Mouse (Mus musculus): ENCODE results near the gene Rapgef5.

Gene Rapgef5

DNA sequence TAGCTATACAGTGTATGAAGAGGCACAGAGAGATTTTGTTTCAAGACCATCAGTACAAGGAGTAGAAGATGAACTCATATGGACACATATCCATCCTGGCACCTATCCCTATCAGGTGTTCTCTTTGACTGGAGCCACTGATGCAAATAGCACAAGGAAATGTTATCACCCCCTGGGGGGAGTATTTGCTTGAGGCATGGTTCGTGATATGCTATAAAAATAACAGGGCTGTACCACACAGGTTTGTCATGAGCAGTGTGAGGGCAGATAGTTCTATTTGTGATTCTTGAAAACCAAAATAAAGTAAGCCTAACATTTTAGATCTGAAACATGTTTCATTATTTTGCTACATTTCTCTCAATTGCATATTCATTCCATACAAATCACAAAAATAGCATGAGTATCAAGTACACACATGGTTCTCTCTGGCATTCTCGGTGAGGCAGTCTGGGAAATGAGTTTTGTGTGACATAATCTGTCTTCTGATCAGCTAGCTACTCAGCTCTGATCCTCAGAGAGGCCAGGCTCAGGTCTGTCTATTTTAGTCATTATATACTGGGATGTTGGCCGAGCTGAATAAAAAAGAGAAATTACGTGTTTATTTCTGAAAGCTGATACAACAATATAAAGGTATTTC is 12.3 kb downstream of the Rapgef5 start:
- peak; percentile 59 for DNase-seq (ENCODE audit: low read depth, low spot score)

GRCm38 (mm10) chr12:117531106-117531505 is 14.8 kb downstream of the Rapgef5 start:
- DNase-seq (ENCODE audit: low read depth, low spot score) = peak; percentile 58

DNA sequence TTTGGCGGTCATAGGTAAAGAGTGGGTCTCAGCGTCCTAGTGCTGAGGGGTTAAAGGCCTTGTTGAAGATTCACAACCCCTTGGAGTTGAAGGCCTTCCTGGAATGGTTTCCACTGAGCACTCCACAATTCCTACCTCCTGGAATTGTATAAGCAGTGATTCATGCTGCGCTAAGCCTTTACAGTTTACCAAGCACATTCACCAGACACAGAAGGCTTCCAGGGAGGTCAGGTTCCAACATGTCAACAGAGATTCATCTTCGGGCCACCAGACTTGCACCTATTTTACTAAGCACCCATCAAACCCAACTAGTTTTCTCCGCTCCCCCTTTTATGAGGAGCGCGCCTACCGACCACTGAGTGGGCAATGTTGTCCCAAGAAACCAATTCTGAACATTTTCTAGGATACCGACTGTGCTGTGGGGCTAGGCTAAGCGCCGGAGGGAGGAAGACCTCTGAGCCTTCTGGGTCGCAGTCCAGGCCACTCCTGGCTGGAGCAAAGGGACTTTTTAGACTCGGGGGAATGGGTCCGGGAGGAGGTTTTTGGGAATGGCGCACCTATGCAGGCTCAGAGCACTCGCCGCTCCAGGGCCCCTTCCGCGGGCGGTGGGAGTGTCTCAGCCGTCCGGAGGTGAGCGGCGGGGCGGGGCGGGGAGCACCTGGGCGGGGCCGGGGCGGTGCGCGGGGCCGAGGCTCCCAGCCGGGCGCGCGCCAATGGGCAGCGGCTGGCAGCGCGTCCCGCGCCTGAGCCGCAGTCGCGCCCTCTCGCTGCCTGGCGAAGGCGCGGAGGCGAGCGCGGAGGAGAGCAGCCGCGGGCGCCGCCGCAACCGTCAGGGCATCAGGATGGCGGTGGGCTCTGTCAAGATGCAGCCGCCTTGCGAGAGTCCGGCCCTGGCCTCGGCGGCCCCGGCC is 17.2 kb downstream of the Rapgef5 start:
- no peak for DNase-seq (ENCODE audit: low read depth, low spot score)

DNA sequence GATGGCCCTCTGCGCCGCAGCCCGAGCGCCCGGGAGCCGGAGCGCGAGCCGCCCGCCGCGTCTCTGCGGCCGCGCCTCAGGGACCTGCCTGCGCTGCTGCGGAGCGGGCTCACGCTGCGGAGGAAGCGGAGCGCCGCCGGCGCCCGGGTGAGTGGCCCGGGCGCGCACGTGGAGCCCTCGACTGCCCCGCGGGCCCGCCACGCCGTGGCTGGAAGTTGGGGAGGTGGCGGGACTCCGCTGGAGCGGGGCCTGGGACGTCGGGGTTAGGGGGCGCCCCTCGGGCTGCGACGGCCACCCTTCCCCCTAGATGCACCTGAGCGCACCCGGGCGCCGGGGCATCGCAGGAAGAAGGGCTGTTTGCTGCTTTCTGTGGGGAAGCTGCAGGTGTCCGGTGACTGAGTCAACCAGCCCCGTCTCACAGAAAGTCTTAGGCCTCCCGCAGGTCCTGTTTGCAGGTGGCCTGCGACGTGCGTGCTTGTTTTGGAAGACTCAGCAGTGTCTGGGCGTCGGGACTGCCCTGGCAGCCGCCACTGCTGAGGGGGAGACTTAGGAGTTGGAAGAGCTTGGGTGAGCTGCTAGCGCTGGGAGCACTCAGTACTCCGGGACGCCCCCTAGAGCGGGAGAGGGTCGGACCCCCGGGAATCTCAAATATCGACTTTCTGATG is 17.9 kb downstream of the Rapgef5 start:
- DNase-seq (ENCODE audit: low read depth, low spot score) = no peak

DNA sequence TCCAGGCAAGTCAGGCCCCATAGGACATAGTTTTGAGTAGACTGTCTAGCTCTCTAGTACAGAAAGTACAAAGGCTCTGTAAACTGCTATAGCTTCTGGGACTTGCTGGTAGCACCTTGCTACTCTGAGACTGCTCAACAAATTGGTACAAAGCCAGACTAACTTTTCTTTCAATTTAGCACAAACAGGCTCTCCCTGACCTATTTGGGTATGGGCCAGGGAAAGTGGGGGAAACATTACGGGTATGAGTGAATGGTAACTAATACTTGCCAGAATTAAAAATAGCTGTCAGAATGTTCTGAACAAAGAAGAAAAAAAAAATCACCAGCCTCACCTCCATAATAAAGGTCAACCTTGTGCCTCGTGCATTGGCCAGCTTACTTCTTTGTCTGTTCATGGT is 24.1 kb downstream of the Rapgef5 start:
- DNase-seq (ENCODE audit: low read depth, low spot score) = no peak

DNA sequence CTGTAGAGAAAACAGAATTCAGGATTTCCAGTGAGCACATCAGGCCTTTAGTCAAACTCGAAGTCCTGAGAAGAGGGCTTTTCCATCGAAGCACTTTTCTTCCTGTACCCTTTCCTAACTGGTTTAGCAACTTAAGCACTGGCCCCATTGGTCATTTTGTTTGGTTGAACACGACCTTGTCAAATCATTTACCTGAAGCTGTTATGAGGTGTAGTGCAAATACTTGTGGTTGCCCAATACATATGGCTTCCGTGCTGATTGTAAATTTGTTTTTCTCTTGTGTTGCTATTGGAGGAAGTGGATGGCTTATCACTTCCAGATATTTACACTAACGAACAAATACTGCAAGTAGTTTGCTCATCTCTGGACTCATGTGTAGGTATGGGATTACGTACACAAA is 29.0 kb downstream of the Rapgef5 start:
- DNase-seq (ENCODE audit: low read depth, low spot score) = no peak

- DNase-seq (ENCODE audit: low read depth, low spot score) = peak; percentile 43
These were observed 37.1 kb downstream of the Rapgef5 start for GRCm38 (mm10) chr12:117553353-117553752.

- DNase-seq (ENCODE audit: low read depth, low spot score) = no peak
These were observed 38.4 kb downstream of the Rapgef5 start for GRCm38 (mm10) chr12:117554612-117555063.

DNA sequence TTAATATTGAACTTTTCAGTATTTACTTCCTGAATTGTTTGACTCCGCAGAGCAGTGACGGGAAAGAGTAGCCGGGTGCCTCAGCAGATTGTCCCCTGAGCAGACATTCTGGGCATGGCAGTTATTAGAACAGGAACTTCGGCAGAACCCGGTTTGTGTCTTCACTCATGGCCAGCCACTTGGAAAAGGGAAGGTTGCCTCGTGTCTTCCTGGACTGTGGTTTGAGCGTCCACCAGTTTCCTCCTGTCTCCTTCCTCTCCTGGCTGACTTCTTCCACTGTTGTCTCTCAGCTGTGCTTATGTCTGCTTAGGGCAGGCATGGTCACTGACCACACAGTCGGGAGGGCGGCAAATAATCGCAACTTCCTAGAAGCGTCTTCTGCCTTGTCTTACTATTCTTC is 44.2 kb downstream of the Rapgef5 start:
- DNase-seq (ENCODE audit: low read depth, low spot score) = peak; percentile 47

- peak; percentile 38 for DNase-seq (ENCODE audit: low read depth, low spot score)
These were observed 45.3 kb downstream of the Rapgef5 start for GRCm38 (mm10) chr12:117561411-117562059.

DNA sequence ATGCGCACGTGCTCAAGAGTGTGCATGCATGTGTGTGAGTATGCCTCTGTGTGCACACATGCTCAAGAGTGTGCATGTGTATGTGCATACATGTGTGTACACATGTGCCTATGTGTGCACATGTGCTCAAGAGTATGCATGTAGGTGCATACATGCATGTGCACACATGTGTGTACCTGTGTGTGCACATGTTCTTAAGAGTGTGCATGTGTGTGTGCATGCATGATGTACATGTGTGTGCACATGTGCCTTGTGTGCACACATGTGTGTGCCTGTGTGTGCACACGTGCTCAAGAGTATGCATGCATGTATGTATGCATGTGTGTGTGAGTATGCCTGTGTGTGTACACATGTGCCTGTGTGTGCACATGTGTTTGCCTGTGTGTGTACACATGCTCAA is 45.8 kb downstream of the Rapgef5 start:
- no peak for DNase-seq (ENCODE audit: low read depth, low spot score)

- DNase-seq (ENCODE audit: low read depth, low spot score) = no peak
These were observed 47.6 kb downstream of the Rapgef5 start for GRCm38 (mm10) chr12:117563859-117564258.

DNA sequence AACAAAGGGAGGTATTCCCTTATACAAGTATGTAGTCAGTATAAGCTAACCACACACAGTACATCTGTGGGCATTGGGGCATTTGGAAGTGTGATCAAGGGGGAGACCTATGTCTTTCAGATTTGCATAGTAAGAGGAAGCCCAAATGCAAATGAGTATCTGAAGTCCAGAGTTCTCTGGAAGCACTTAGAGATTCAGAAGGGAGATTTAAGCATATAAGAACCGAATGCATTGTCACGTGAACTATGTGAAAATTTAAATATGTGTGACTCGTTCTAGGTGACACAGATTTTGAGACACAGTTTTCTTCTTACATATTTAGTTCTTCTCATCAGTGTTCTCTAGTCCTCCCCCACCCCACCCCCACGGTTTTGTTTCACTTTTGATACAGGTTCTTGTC is 50.0 kb downstream of the Rapgef5 start:
- DNase-seq (ENCODE audit: low read depth, low spot score) = no peak

DNA sequence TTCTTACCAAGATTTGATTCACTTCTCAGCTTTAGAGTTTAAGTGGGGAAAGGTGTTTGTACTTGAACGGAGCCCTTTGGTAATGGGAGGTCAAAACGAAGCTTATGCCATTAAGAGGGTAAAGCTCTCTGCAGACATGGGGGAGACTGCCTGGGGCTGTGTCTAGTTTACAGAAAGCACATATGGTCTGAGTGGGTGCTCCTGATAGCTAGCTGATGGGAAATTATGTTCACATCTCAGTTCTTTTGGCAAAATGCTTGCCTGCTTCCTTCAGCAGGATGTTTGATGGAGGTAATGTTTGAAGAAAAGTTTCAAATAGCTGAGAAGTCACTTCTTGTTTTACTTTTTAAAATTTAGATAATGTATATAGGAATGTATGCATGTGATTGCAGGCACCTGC is 53.4 kb downstream of the Rapgef5 start:
- DNase-seq (ENCODE audit: low read depth, low spot score) = no peak

DNA sequence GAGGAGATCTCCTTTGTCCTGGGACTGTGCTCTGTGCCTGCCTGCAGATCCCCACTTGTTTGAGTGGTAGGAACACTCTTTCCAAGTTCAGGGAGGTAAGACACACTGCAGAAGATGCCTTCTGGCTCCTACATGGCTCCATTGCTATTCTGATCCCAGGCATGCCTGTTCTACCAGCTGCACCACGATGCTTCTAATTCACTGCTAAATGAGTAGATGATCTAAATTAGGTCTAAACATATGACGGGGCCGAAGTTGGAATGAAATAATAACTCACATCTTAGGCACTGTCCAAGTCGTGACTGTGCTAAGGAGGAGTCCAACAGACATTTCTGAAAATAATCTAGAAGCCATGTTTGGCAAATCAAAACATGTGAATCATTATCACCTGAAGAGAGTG is 68.0 kb downstream of the Rapgef5 start:
- peak; percentile 65 for DNase-seq (ENCODE audit: low read depth, low spot score)

DNA sequence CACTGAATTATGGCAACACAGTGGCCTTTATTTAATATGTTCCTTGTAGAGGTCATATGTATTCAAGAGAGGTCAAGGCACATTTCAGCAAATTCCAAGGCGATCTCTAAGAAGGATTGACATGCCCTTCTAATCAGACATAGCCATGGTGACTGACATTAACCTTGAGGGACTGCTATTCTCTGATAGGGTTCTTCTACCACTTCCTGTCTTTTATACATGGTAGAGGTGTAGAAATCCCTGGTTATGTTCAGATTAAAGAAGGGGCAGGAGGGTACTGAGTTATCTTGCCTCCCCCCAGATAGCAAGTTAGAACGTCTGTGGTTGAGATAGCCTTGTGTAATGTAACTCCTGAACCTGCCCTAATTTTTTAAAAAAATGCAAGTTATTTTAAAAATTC is 69.1 kb downstream of the Rapgef5 start:
- DNase-seq (ENCODE audit: low read depth, low spot score) = no peak

DNA sequence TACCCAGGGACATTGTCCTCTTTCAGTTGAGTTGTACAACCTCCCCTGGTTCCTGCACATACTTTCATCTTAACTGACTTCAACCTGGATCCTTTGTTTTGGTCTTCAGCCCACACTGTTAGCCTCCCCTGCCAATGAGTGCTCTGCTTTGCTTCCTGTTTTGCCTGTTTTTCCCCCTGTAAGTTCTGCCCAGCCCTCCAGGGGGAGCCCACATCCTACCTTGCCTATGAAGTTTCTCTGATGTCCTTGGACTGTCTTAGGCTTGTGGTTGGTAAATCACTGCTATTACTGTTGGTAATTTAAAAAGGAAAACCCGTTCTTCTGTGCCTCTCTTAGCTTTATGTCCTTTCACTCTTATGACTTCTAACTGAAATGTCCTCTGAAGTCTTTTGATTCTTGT is 69.8 kb downstream of the Rapgef5 start:
- DNase-seq (ENCODE audit: low read depth, low spot score) = peak; percentile 38

DNA sequence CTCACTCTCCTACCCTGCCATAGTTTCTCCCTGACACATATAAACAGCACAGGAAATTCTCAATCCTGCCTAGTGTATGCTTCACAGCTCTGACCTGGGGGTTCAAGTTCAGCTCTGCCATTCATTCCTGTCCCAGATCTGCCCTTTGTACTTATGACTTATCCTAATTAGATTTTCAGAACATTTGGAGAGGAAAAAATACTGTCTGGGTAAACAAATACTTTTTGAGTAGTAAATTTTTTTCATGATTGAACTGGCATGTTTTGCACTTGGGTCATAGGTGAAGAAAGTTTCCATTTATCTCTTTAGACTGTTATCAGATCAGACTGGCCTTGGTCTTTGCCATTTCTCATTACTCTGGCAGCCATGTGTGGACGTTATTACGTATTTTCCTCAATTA is 72.9 kb downstream of the Rapgef5 start:
- DNase-seq (ENCODE audit: low read depth, low spot score) = no peak

GRCm38 (mm10) chr12:117592019-117592418 is 75.7 kb downstream of the Rapgef5 start:
- no peak for DNase-seq (ENCODE audit: low read depth, low spot score)

DNA sequence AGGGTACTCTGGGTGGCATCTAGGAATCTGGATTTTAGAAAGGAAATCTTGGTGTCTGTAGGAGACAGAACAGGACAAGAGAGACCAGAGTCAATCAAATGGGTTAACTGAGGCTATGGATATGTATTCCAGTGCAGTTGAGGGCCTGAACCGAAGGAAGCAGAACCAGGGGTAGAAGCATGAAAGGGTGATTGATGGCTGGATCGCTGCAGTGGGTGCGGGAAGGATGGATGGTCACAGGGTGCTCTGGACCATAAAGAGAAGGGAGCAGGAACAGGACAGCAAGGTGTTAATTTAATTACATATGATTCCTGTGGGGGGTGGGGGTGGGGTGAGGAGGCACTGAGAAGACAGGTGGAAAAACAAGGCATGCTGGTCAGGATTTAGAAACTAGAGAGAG is 76.3 kb downstream of the Rapgef5 start:
- no peak for DNase-seq (ENCODE audit: low read depth, low spot score)

DNA sequence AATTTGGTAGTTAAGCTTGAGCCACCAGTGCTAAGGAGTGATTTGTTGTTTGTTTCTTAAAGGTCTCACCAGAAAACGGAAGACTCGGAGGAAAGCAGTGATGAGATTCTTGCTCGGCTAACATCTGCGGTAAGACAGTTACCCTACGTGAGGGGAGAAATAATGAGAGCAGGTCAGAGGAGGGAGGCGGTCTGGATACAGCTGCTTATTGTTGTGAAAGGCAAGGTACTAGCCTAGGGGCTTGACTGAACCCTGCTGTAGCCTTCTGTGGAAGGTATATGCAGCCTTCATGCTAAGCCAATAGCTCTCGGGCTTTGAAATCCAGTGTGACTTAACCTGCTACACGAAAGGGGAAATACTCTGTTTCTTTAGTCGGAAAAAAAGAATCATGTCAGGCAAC is 78.9 kb downstream of the Rapgef5 start:
- DNase-seq (ENCODE audit: low read depth, low spot score) = no peak

DNA sequence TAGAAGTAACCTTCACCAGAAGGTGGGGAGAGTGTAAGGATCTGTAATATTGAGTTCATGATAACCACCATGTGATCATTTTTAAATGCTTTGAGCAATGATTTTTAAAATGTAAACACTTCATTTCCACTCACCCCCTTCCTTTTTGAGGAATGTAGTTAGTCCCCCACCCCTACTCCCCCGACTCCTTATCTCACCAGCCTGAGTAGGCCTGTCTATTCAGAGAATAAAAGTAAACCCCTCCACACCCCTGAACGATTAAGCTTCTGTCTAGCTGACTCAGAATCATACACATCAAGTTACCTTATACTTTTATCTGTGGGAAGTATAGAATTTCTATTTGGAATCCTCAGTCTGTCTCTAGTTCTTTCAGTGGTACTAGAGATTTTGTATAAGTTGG is 81.9 kb downstream of the Rapgef5 start:
- DNase-seq (ENCODE audit: low read depth, low spot score) = no peak

All from telencephalon, adult 2 months (tissue).